Mouse (Mus musculus) midbrain, embryonic 12.5 days (tissue): ENCODE measurements around the gene Pde4d. TPM values are rescaled to one million over a fixed set of nuclear protein-coding genes. Genes with fewer than 3 reads are reported as not detected.

ENCODE experiments used
- ATAC-seq: fragments of 200-750 bp; cut with Nextera tagmentation; 2 replicates; pipeline ENCODE4 v1.8.0; 2017; ENCODE audit warnings: low read depth, moderate TSS enrichment, moderate library complexity; ENCODE audit not compliant: low FRiP score
- H3K27ac ChIP-seq: fragments of 300-500 bp; sonication (generic); replicated peaks from 2 replicates; pipeline ENCODE4 v1.5.1; 2016; ENCODE audit warnings: mild to moderate bottlenecking
- H3K27me3 ChIP-seq: fragments of 300-500 bp; sonication (generic); 2 replicates; pipeline ENCODE4 v1.6.1; 2016; ENCODE audit warnings: mild to moderate bottlenecking
- H3K36me3 ChIP-seq: fragments of 300-500 bp; sonication (generic); 2 replicates; pipeline ENCODE4 v1.6.1; 2016
- H3K4me1 ChIP-seq: fragments of 300-500 bp; sonication (generic); 2 replicates; pipeline ENCODE4 v1.6.1; 2016
- H3K4me2 ChIP-seq: fragments of 300-500 bp; sonication (generic); replicated peaks from 2 replicates; pipeline ENCODE4 v1.6.1; 2016; ENCODE audit warnings: mild to moderate bottlenecking, moderate library complexity
- H3K4me3 ChIP-seq: fragments of 300-500 bp; sonication (generic); 2 replicates; pipeline ENCODE4 v1.5.1; 2016; ENCODE audit warnings: mild to moderate bottlenecking
- H3K9ac ChIP-seq: fragments of 300-500 bp; sonication (generic); replicated peaks from 2 replicates; pipeline ENCODE4 v1.6.1; 2016; ENCODE audit warnings: mild to moderate bottlenecking, moderate library complexity
- H3K9me3 ChIP-seq: fragments of 300-500 bp; sonication (generic); 2 replicates; pipeline ENCODE4 v1.6.1; 2016; ENCODE audit warnings: mild to moderate bottlenecking
- WGBS: fragments of 180-500 bp; shearing (Covaris S2); methylation state at CpG from one replicate; pipeline ENCODE4 v1.1.7; 2016; 5-methylcytosine and 5-hydroxymethylcytosine counted together
- polyA plus RNA-seq: library from polyadenylated mRNA; unstranded; fragments of >200 nt; fragmentation: Nextera tagmentation; extraction: Ambion mirVana; gene quantifications from 2 replicates; pipeline ENCODE4 v1.2.1, GENCODE M21; 2016

Gene Pde4d
- polyA plus RNA-seq, 1 experiment from 2014 or later: 21.4 TPM

GRCm38 (mm10) chr13:109790045-109790715, 1340.4 kb downstream of the Pde4d start:
- no peak overlapping the region for H3K9ac ChIP-seq
- no peaks in the 10 kb centered on the region for H3K9me3 ChIP-seq
- H3K4me2 ChIP-seq: no peak overlapping the region
- 0 out of 2 replicates have a peak, but pooled peaks cover 3% of the 10 kb centered on the region for H3K4me1 ChIP-seq
- ATAC-seq: no peak
- H3K27ac ChIP-seq: no peak overlapping the region
- H3K4me3 ChIP-seq: no peak overlapping the region
- H3K36me3 ChIP-seq: no peaks in the 10 kb centered on the region
- 89% methylated on average over 8 of the region's 8 CpGs for WGBS
- no peaks in the 10 kb centered on the region for H3K27me3 ChIP-seq

- no peak for ATAC-seq
- Histone ChIP-seq H3K27ac (no peak overlapping the region), H3K4me3 (no peak overlapping the region), H3K9ac (no peak overlapping the region), H3K36me3 (no peaks in the 10 kb centered on the region), H3K4me2 (no peak overlapping the region), H3K9me3 (no peaks in the 10 kb centered on the region), H3K4me1 (0 out of 2 replicates have a peak, but pooled peaks cover 3% of the 10 kb centered on the region), H3K27me3 (no peaks in the 10 kb centered on the region)
- WGBS: 85% methylated on average over 9 of the region's 9 CpGs
These were observed 1344.2 kb downstream of the Pde4d start for GRCm38 (mm10) chr13:109793918-109794317.

- Histone ChIP-seq H3K9me3 (no peaks in the 10 kb centered on the region), H3K4me1 (no peaks in the 10 kb centered on the region), H3K4me3 (no peak overlapping the region), H3K27ac (no peak overlapping the region), H3K27me3 (no peaks in the 10 kb centered on the region), H3K4me2 (no peak overlapping the region), H3K36me3 (no peaks in the 10 kb centered on the region), H3K9ac (no peak overlapping the region)
- 80% methylated on average over 4 of the region's 4 CpGs for WGBS
- no peak for ATAC-seq
These were observed 1348.9 kb downstream of the Pde4d start for GRCm38 (mm10) chr13:109798651-109799050.

GRCm38 (mm10) chr13:109802201-109802600, 1352.5 kb downstream of the Pde4d start:
- Histone ChIP-seq H3K9ac (no peak overlapping the region), H3K4me2 (no peak overlapping the region), H3K36me3 (no peaks in the 10 kb centered on the region), H3K27me3 (no peaks in the 10 kb centered on the region), H3K27ac (no peak overlapping the region), H3K4me3 (no peak overlapping the region), H3K9me3 (no peaks in the 10 kb centered on the region), H3K4me1 (peaks cover 3% of the 10 kb centered on the region; the same call in 1 of the 2 replicates)
- ATAC-seq: no peak
- 67% methylated on average over 4 of the region's 4 CpGs for WGBS

- no peaks in the 10 kb centered on the region for H3K27me3 ChIP-seq
- H3K36me3 ChIP-seq: no peaks in the 10 kb centered on the region
- H3K4me3 ChIP-seq: no peak overlapping the region
- no peak overlapping the region for H3K4me2 ChIP-seq
- no peak overlapping the region for H3K27ac ChIP-seq
- no peak for ATAC-seq
- no peak overlapping the region for H3K9ac ChIP-seq
- WGBS: 92% methylated on average over 5 of the region's 5 CpGs
- peaks cover 3% of the 10 kb centered on the region; the same call in 1 of the 2 replicates for H3K4me1 ChIP-seq
- no peaks in the 10 kb centered on the region for H3K9me3 ChIP-seq
These were observed 1356.6 kb downstream of the Pde4d start for GRCm38 (mm10) chr13:109806193-109806966.

- peaks cover 3% of the 10 kb centered on the region; the same call in 1 of the 2 replicates for H3K4me1 ChIP-seq
- no peak overlapping the region for H3K4me2 ChIP-seq
- H3K27me3 ChIP-seq: no peaks in the 10 kb centered on the region
- H3K4me3 ChIP-seq: no peak overlapping the region
- ATAC-seq: no peak
- no peak overlapping the region for H3K27ac ChIP-seq
- no peak overlapping the region for H3K9ac ChIP-seq
- H3K9me3 ChIP-seq: no peaks in the 10 kb centered on the region
- H3K36me3 ChIP-seq: no peaks in the 10 kb centered on the region
- WGBS: 86% methylated on average over 2 of the region's 2 CpGs
These were observed 1357.3 kb downstream of the Pde4d start for GRCm38 (mm10) chr13:109807036-109807435.

- no peak overlapping the region for H3K4me2 ChIP-seq
- no peaks in the 10 kb centered on the region for H3K27me3 ChIP-seq
- peaks cover 3% of the 10 kb centered on the region; the same call in 1 of the 2 replicates for H3K4me1 ChIP-seq
- no peaks in the 10 kb centered on the region for H3K36me3 ChIP-seq
- H3K9me3 ChIP-seq: no peaks in the 10 kb centered on the region
- WGBS: 71% methylated on average over 3 of the region's 3 CpGs
- no peak overlapping the region for H3K4me3 ChIP-seq
- no peak overlapping the region for H3K9ac ChIP-seq
- H3K27ac ChIP-seq: no peak overlapping the region
- ATAC-seq: no peak
These were observed 1357.7 kb downstream of the Pde4d start for GRCm38 (mm10) chr13:109807446-109807845.

GRCm38 (mm10) chr13:109808039-109808438, 1358.3 kb downstream of the Pde4d start:
- ATAC-seq: no peak
- 70% methylated on average over 6 of the region's 6 CpGs for WGBS

GRCm38 (mm10) chr13:109808946-109809345, 1359.2 kb downstream of the Pde4d start:
- Histone ChIP-seq H3K4me2 (no peak overlapping the region), H3K36me3 (no peaks in the 10 kb centered on the region), H3K27ac (no peak overlapping the region), H3K9me3 (no peaks in the 10 kb centered on the region), H3K9ac (no peak overlapping the region), H3K4me3 (no peak overlapping the region), H3K27me3 (no peaks in the 10 kb centered on the region), H3K4me1 (peaks cover 3% of the 10 kb centered on the region; the same call in 1 of the 2 replicates)
- no peak for ATAC-seq
- WGBS: 96% methylated on average over 6 of the region's 7 CpGs

More at GRCm38 (mm10) chr13:109808039-109808438, 1358.3 kb downstream of the Pde4d start:
- Histone ChIP-seq H3K9ac (no peak overlapping the region), H3K4me3 (no peak overlapping the region), H3K4me2 (no peak overlapping the region), H3K27ac (no peak overlapping the region), H3K9me3 (no peaks in the 10 kb centered on the region), H3K4me1 (peaks cover 3% of the 10 kb centered on the region; the same call in 1 of the 2 replicates), H3K27me3 (no peaks in the 10 kb centered on the region), H3K36me3 (no peaks in the 10 kb centered on the region)

GRCm38 (mm10) chr13:109809646-109810045, 1359.9 kb downstream of the Pde4d start:
- Histone ChIP-seq H3K4me3 (no peak overlapping the region), H3K27ac (no peak overlapping the region), H3K27me3 (no peaks in the 10 kb centered on the region), H3K36me3 (no peaks in the 10 kb centered on the region), H3K4me1 (peaks cover 3% of the 10 kb centered on the region; the same call in 1 of the 2 replicates), H3K4me2 (no peak overlapping the region), H3K9me3 (no peaks in the 10 kb centered on the region), H3K9ac (no peak overlapping the region)
- ATAC-seq: no peak
- WGBS: 89% methylated on average over 4 of the region's 4 CpGs

- Histone ChIP-seq H3K27me3 (no peaks in the 10 kb centered on the region), H3K9me3 (no peaks in the 10 kb centered on the region), H3K4me2 (no peak overlapping the region), H3K27ac (no peak overlapping the region), H3K9ac (no peak overlapping the region), H3K4me3 (no peak overlapping the region), H3K36me3 (no peaks in the 10 kb centered on the region), H3K4me1 (no peaks in the 10 kb centered on the region)
- WGBS: 89% methylated on average over 4 of the region's 4 CpGs
- no peak for ATAC-seq
These were observed 1364.2 kb downstream of the Pde4d start for GRCm38 (mm10) chr13:109813924-109814323.

GRCm38 (mm10) chr13:109819071-109819470, 1369.3 kb downstream of the Pde4d start:
- no peak for ATAC-seq
- no peaks in the 10 kb centered on the region for H3K27me3 ChIP-seq
- H3K27ac ChIP-seq: no peak overlapping the region
- H3K4me1 ChIP-seq: peaks cover 25% of the 10 kb centered on the region
- H3K4me3 ChIP-seq: no peak overlapping the region
- H3K4me2 ChIP-seq: no peak overlapping the region
- no peak overlapping the region for H3K9ac ChIP-seq
- no peaks in the 10 kb centered on the region for H3K9me3 ChIP-seq
- H3K36me3 ChIP-seq: no peaks in the 10 kb centered on the region
- WGBS: 86% methylated on average over 3 of the region's 3 CpGs
